Mouse (Mus musculus): ENCODE data around the gene Scn11a.

Scn11a gene

DNA sequence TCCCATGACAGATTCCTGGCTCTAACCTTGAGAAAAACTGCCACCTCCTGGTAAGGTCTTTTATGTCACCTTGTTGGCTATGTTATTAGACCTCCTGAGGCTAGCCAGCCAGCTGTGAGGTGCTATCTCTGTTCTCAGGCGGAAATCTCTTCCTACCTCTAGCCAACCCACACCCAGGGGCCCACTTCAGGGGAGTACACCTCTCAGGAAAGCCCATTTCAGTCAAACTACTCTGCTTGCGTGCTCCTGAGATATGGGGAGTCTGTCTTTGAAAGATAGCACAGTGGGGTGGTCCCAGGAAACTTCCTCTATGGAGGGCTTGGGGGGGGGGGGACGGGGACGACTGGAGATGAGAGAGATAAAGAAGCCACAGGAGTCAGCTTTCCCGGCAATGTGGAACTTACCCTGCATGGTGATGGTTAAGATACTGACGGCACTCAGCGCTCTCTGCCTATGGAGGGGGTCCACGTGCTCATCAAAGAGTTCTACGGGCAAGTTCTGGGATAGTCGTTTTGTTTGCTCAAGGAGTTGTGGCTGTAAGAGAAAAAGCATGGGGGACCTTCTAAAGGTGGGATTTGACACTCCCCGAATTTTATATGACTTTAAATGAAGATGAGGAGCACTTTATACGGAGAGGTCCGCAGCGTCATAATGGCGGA, 29.9 kb downstream of the Scn11a start:
- no peak for DNase-seq

DNA sequence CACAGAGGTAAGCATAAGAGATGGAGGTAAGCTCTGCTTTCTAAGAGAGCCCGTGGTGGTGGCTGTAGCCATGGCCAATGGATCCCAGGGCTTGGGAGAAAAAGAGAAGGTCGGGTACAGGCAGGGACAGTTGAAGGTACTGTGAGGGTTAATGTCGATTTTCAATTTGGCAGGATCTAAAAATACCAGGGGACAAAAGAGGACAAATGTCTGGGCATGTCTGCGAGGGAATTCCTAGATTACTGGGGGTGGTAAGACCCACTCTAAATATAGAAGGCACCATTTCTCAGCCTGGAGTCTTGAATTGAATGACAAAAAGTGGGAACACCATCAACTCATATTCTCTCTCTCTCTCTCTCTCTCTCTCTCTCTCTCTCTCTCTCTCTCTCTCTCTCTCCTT, 30.8 kb downstream of the Scn11a start:
- no peak for DNase-seq

DNA sequence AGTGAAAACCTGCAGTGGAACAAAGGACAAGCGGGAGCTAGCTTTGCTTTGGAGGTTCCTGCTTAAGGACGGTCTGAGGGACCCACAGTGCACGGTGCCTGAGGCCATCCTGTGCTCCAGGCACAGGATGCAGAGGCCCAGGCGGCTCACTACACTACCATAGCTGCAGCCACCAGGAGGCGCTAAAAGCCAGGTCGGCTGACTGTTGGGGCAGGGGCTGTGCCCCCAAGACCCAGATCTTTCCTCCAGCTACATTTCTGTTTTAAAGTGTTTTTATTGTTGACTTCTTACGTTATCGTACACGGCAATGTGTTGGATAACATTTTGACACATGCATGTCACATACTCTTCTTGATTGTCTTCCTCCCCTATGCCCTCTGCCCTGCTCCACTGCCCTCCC, 32.8 kb downstream of the Scn11a start:
- peak; percentile 15 to 65 for DNase-seq

DNA sequence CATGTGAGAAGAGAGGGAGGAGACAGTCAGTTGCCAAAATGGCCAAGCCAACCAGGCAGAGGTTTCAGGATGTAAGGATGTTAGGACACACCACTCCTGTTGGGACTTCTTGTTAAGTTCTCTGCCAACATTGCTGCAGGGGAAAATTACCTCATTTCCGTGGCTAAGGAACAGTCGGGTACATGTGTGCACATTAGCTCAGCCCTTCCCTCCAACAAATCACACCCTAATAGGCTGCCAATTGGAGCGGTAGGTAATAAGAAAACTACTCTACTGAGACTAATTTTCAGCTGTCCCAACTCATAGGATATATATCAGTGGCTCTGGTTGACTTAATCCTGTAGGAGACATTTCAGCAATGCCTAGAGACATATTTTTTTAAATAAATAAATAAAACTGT, 44.4 kb downstream of the Scn11a start:
- DNase-seq = no peak

DNA sequence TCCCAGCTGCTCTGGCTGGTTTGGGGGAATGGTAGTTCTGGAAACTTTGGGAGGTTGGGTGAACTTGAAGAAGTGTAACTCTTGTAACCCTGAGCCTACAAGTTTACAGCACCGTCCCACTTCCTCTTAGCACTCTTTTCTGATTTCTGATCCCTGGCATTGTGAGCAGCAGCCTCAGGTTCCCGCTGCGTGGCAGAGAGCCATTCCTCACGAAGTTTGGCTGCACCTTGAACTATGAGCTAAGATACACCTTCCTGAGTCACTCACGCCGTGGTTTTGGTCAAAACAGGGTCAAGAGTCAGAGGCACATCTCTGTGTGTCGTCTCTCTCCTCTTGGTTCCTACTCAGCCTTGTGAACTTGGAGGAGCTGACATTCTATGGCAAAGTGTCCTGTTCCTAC, 48.6 kb downstream of the Scn11a start:
- DNase-seq = peak; percentile 11 to 59

DNA sequence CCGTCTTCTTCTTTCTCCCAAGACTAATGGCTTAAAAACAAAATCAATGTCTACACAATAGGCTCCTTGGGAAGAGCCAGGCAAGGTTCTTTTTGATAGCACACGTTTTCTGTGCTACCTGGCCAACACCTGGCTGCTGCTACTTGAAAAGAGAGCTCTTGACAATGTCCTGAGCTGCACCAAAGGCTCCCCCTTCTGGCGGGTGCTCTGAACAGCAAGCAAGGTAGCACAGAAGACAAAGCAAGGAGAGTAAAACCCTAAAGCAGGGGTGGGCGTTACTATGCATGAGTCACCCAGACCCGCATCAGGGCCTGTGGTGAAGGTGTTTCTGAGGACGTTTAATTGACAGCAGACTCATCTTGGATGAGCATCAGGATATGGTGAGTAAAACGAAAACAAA, 56.7 kb downstream of the Scn11a start:
- DNase-seq = peak; percentile 7 to 66

DNA sequence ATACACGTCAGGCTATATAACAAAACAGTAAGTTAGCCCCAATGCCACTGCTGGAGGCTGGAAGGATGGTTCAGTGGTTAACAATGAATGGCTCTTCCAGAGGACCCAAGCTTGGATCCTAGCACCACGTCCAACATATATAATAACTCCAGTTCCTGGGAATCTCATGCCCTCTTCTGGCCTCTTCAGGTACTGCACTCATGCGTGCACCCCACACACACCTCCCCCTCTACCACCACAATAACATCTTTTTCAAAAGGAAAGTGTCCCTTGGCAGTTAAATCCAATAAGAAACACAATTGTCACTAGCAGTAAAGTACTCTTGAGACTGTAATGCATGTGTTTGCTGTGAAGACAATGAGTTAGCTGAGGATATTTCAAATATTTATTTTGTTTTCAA, 65.0 kb downstream of the Scn11a start:
- DNase-seq = no peak

DNA sequence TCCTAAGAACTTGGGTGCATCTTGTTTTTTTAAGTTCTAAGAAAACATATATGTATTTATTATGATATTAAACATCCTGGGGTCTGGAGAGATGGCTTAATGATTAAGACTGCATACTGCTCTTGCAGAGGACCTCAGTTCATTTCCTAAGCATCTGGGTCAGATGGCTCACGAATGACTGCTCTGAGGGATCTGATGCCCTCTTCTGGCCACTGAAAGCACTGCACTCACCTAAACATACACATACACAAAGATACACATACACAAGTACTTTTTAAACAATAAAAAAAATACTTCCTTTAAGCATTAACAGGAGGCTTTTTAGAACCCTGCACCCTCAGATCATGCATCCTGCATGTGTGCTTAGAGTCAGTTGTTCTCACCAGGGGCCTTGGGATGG, 65.8 kb downstream of the Scn11a start:
- DNase-seq = no peak

DNA sequence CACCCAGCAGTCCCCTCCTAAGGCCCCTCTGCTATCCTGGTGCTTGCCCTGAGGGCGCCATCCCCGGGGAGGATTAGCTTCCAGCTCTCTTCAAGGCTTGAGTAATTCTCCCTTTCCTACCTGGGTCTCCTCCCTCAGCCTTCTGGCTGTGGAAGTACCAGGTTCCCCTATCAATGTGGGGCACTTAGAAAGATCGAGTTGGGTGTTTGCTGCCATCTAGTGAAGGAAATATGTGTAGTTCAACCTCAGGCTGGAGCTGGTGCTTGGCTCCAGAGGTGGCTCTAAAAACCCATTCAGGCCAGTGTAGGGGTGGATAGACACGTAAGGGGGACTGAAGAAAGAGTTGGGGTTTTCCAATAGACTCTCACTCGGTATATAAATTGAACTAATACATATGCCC, 73.7 kb downstream of the Scn11a start:
- peak; percentile 8 to 14 for DNase-seq

DNA sequence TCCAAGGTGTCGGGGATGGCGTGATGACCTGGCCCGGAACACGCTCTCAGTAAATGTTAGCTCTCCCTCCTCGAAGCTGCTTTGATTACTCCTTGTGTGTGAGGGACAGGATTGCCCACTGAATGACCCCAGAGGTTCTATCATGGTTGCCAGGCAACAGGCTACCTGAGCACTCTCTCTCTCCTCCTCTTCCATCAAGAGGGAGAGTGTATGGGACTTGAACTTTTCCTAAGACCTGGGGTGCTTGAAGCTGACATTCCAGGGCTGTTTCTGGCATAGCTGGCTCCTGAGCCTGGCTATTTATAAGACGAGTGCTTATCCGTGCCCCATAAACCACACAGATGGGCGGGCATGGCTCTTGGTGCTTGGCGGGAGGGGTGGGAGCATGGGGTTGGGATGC, 76.1 kb downstream of the Scn11a start:
- DNase-seq = no peak

DNA sequence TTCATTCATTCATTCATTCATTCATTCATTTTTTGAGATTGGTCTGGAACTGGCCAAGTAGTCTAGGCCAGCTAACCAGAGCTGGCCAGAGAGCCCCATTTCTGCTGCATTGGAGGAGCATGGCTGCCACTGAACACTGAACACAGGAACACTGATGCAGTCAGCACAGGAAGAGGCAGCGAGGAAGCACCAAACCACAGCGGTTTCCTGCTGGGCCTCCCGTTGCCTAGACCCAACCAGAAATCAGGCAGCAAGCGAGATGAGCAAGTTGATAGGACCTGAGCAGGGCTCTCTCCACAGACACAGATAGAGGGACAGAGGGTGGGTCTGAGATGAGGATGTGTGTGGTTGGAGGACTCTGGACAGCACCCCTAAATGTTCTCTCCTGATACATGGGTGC, 81.4 kb downstream of the Scn11a start:
- no peak for DNase-seq

DNA sequence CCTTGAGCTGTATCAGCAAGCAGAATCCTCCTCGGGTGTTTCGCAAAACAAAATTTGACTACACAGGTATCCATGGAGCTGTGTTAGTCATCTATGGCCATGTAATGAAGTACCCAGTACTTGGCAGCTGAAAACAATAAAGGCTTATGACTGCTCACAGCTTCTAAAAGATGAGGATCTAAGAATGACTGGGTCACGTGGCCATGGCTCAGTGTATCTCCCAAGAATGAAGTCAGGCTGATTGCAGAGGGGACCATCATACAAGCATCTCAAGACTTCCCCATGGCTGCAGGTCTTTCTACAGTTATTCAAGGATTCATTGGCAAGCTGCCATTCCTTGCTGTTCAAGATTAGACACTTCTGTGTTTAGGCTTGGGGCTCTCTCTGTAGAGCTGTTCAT, 81.9 kb downstream of the Scn11a start:
- DNase-seq = no peak

DNA sequence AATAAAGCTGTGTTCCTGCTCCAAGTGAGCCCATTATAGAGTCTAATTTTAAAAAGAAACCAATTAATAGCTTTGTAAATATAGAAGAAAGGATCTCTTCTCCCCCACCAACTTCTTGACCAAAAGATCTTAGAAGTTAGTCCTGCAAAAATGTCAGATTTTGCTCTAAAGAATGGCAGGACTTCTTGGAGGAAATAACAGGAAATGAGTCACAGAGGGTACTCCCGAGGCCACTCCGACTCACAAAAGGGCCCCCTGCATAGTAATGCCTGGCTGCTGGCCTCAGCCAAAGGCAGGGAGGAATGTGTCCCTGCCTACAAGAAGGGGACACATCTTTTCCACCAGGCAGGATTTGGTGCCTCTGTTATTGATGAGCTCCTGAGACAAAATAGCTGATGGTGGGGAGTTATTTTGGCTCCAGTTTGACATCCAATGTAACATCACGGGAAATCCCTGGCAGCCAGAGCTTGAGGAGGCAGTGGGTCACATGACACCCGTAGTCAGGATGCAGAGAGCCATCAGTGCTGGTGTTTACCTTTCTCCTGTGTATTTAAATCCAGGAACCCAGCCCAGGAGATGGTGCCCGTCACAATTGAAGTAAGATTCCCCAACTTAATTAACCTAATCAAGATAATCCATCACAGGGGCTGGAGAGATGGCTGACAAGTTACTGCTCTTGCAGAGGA, 84.0 kb downstream of the Scn11a start:
- no peak for DNase-seq

DNA sequence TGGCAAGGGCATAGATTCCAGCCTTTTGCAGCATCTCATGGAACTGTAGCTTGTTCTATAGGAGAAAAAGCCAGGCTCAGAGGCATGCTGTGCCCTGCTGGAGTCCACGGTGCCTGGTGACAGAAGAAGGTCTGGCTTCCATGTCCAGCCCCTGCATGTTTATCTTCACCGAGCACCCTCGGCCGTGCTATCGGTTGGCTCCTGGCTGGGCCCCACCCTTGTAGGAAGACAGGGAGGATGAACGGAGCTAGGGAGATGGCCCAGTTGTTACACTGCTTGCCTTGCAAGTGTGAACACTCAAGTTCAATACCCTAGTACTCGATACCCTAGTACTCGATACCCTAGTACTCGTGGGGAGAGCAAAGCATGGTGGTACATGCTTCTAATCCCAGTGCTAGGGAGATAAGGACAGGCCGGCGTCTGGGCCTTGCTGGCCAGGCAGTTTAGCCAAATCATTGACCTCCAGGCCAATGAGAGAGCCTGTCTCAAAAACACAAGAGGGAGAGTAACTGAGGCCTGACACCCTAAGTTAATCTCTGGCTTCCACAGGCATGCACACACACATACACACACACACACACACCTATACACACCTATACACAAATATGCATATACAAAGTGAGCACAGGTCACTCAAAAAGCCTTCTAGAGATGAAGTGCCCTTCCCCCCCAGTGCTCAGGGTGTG, 96.7 kb downstream of the Scn11a start:
- DNase-seq = no peak

DNA sequence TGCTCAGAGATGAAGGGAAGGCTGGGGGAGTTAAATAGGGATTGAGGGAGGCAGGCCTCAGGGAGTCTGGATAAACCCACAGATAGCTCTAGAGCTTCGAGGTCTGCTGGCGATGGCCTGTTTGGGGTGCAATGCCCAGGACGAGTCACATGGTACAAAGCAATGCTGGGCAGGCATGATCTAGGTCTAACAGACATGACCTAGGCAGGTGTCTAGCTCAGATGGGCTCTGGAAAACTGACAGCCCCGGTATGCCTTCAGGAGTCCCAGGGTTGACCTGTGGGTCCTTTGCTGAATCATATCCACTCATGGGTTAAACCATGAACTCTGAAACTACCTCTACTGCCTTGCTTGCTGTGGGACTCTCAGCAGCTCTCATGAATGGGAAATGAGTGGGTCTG, 98.3 kb downstream of the Scn11a start:
- DNase-seq = no peak

DNA sequence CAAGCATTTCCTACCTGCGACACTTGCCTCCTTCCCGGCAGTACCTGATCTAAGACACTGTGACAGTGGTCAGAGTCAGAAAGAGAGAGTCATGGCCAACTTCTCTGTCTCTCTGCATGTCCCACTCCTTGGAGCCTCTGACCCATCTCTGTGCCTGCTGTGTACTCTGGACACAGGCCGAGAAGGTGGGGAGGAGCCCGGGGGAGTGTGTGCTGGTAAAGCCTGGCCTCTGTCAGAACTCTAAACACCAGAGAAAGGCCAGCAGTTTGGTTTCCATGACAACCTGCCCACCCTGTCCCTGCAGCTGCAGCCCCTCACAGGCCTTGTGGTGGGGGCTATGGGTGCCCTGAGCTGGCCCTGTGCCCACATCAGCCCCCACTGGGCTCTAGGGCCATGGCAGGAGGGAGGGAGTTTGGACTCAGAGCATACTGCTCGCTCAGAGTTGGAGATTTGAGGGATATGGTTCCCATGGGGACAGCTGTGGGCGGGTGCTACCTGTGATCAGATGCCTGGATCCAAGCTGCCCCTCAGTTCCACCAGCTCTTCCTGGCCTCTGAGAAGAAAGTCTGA, 99.9 kb downstream of the Scn11a start:
- no peak for DNase-seq

DNA sequence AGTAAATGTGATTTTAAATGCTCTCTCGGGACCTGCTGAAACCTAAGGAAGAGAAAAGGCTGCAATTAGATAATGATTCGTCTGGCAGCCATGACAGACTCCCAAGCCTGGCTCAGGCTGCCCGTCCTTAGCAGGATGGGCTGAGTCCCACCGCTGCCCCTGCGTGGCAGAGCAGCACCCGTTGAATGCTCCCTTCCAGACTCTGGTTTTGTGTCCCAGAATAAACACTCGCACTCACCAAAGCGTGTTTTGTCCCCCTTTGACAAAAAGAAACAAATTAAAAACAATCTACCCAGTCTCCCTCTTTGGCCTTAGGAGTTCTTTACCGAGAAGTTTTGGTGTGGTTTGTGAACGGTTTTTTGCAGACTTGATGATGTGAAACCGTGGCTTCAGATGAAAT, 106.0 kb downstream of the Scn11a start, which contains the start of gene Scn10a:
Gene Scn10a, minus strand, starts transcription at position 101 of the 400 bp plus-strand sequence.
- DNase-seq = no peak

DNA sequence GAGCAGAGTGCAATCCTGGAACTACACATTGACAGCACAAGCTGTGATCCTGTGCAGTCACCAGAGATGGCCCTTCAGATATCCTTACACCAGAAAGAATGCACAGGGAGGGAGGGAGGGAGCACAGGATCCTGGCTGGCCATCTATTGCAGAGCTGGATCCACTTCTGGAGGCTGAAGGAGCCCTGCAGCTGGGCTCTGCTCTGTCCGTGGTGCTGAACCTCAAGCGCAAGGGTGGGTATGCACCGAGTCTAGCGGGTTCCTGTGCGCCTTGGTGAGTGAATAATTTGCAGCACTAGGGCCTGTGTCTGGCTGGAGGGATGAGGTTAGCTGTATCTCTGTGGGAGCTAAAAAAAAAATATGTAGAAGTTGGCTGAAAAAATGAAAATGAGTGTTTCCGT, 118.6 kb downstream of the Scn11a start:
- DNase-seq = peak; percentile 59 to 85
